Mouse (Mus musculus): Measurements from ENCODE around the gene Pigz.

GRCm38 (mm10) chr16:31934550-31935010 is 929 bp downstream of the Pigz start:
- TF ChIP-seq CTCF (IDR thresholded peaks at IDR 0.05; ENCODE audit: insufficient read depth, low read length): no peak
- TF ChIP-seq POLR2A (IDR thresholded peaks at IDR 0.05; ENCODE audit: borderline replicate concordance, extremely low read depth, low read depth, low read length): no peak

Data from lung, adult 2 months (tissue).